Mouse (Mus musculus): Measurements from ENCODE around the gene Fbp1. TPM values are rescaled to one million over a fixed set of nuclear protein-coding genes. Genes with fewer than 3 reads are reported as not detected.
"Not testable (repeated sequence)": the region's sequence is repeated elsewhere in the genome, so short reads cannot be mapped to it uniquely, and the experiment has no call there.

Fbp1 gene
- total RNA-seq, 2 experiments from 2014 or later: 9.1 to 19.3 TPM

- no peak for ATAC-seq (replicated peaks; ENCODE audit: poor library complexity, severe bottlenecking)
Measured at GRCm38 (mm10) chr13:62889311-62889710, 1.2 kb upstream of the Fbp1 start.

DNA sequence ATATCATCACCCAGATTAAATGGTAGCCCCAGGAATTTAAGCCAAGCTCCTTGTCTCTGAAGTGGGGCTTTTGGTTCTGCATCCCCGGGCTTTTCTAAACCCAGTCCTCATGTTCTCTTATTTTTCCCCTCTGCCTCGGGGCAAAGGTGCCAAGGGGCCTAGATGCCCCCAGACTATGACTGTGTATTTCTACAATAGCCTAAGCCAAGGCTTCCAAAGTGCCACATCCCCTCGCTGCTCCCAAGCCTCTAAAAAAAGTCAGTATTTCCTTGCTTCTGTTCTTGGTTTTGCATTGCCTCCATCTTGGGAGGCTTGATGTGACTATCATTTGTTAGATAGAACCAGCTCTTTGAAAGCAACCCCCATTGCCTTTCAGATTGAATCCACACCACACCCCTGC is 3.5 kb downstream of the Fbp1 start:
- no peak for ATAC-seq (replicated peaks; ENCODE audit: poor library complexity, severe bottlenecking)

- ATAC-seq (replicated peaks; ENCODE audit: poor library complexity, severe bottlenecking): no peak
Measured at GRCm38 (mm10) chr13:62883925-62884324, 4.2 kb downstream of the Fbp1 start.

- no peak for ATAC-seq (replicated peaks; ENCODE audit: poor library complexity, severe bottlenecking)
Measured at GRCm38 (mm10) chr13:62883436-62883835, 4.6 kb downstream of the Fbp1 start.

GRCm38 (mm10) chr13:62882856-62883255 is 5.2 kb downstream of the Fbp1 start:
- no peak for ATAC-seq (replicated peaks; ENCODE audit: poor library complexity, severe bottlenecking)

GRCm38 (mm10) chr13:62881336-62881735 is 6.7 kb downstream of the Fbp1 start:
- no peak for ATAC-seq (replicated peaks; ENCODE audit: poor library complexity, severe bottlenecking)

DNA sequence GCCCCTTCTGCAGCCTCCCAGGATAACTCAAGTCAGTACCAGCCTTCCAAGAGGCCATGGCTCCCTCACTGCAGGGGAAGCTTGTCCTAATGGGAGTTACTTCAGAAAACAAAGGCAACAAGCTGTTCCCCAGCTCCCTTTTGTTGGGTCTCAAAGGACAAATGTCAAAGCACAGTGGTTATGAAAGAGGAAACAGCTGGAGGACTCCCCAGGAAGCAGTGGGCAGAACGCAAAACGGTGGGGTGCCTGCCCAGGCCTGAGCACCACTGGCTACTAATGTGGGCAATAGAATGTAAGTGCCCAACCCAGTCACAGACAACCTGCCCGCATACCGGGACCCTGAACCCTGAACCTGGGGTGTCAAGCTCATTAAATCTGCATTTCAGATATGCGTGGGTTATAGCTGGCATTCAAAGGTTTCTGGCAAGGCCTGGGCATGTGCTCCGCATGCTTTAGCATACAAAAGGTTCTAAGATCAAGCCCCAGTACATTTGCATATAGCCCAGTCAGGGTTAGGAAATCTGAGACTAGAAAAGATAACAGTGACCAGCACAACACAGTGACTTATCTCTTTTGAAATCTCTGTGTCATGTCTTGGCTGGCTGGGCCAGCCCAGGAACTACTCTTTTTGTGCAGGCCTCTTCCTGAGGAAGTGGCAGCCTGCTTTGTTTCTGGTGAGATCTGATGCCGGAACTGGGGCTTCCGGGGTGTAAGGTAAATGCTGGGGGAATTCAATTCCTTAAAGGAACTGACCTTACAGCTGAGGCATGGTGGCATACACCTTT is 8.1 kb downstream of the Fbp1 start:
- peak; percentile 85 for ATAC-seq (replicated peaks; ENCODE audit: poor library complexity, severe bottlenecking)

- peak; percentile 12 for ATAC-seq (replicated peaks; ENCODE audit: poor library complexity, severe bottlenecking)
Measured at GRCm38 (mm10) chr13:62879411-62879810, 8.7 kb downstream of the Fbp1 start.

DNA sequence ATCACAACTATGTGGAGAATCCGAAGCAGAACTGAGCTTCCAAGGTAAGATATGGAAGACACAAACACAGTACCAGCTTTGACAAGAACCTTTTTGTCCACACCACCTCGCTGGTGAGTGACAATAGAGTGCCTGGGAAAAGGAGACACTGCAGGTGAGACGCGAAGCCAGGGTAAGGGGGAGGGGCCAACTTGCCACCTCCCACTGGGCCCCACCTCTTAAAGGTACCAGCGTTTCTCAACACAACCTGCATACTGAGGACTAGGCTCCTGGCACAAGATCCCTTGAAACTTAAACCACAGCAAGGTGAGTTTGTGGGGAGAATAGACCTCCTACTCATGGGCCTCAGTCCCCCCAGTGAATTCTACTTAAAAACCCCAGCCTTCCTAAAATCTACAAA is 10.8 kb downstream of the Fbp1 start:
- no peak for ATAC-seq (replicated peaks; ENCODE audit: poor library complexity, severe bottlenecking)

- no peak for ATAC-seq (replicated peaks; ENCODE audit: poor library complexity, severe bottlenecking)
Measured at GRCm38 (mm10) chr13:62876111-62876510, 12.0 kb downstream of the Fbp1 start.

DNA sequence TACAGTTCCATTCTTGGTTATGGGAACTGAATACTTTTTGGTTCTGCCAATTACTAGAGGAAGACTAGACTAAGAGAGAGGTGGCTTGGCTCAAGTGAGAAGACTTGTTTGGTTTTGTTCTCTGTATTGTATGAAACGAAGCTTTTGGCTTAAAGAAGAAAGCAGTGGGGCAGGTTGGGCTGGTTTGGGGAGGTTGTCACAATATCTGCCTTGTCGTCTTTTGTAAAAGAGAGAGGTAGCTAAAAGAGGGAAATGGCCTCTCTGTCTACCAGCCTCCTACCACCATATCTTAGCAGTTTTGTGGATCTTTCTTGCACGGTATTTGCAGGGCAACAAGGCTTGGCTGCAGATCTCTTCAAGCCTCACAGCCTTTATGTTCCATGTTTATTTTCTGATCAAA is 15.8 kb downstream of the Fbp1 start:
- ATAC-seq (replicated peaks; ENCODE audit: poor library complexity, severe bottlenecking): no peak

DNA sequence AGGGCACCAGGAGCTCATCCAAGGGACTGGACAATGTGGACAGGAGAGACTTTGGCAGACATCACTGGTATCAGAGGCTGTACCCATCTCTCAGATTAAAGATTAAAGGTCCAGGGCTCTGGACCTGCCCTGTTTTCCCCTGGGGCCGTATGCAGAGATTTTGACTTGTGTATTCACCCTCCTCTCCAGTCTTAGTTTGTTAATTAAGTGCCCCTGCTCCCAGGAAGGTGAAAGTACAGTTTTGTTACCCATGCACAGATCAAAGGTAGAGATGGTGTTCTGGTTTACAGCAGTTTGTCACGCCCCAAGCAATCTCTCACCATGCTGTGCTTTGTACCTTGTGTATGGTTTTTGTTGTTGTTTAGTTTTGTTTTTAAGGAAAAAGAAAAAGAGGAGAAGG is 17.5 kb downstream of the Fbp1 start:
- ATAC-seq (replicated peaks; ENCODE audit: poor library complexity, severe bottlenecking): no peak

GRCm38 (mm10) chr13:62866817-62867216 is 21.3 kb downstream of the Fbp1 start:
- no peak for ATAC-seq (replicated peaks; ENCODE audit: poor library complexity, severe bottlenecking)

GRCm38 (mm10) chr13:62865651-62866315 is 22.3 kb downstream of the Fbp1 start:
- no peak for ATAC-seq (replicated peaks; ENCODE audit: poor library complexity, severe bottlenecking)

GRCm38 (mm10) chr13:62863771-62864170 is 24.3 kb downstream of the Fbp1 start:
- ATAC-seq (replicated peaks; ENCODE audit: poor library complexity, severe bottlenecking): no peak

- no peak for ATAC-seq (replicated peaks; ENCODE audit: poor library complexity, severe bottlenecking)
Measured at GRCm38 (mm10) chr13:62862875-62863274, 25.2 kb downstream of the Fbp1 start.

DNA sequence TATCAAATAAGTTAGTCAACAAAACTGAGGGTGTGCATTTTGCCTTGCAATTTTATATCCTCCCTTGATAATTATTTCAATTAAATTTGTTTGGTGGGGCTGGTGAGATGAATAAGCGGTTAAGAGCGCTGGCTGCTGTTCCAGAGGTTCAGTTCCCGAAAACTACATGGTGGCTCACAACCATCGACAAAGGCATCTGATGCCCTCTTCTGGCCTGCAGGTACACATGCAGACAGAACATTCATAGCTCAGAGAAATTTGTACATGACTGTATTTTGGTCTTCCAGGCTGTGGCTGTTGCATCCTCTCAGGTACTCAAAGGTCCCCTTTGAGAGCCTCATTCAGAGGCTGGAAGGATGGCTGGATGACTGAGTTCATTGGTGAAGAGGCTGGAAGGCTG is 28.0 kb downstream of the Fbp1 start:
- ATAC-seq (replicated peaks; ENCODE audit: poor library complexity, severe bottlenecking): no peak

GRCm38 (mm10) chr13:62859251-62859650 is 28.8 kb downstream of the Fbp1 start:
- ATAC-seq (replicated peaks; ENCODE audit: poor library complexity, severe bottlenecking): not testable (repeated sequence)

DNA sequence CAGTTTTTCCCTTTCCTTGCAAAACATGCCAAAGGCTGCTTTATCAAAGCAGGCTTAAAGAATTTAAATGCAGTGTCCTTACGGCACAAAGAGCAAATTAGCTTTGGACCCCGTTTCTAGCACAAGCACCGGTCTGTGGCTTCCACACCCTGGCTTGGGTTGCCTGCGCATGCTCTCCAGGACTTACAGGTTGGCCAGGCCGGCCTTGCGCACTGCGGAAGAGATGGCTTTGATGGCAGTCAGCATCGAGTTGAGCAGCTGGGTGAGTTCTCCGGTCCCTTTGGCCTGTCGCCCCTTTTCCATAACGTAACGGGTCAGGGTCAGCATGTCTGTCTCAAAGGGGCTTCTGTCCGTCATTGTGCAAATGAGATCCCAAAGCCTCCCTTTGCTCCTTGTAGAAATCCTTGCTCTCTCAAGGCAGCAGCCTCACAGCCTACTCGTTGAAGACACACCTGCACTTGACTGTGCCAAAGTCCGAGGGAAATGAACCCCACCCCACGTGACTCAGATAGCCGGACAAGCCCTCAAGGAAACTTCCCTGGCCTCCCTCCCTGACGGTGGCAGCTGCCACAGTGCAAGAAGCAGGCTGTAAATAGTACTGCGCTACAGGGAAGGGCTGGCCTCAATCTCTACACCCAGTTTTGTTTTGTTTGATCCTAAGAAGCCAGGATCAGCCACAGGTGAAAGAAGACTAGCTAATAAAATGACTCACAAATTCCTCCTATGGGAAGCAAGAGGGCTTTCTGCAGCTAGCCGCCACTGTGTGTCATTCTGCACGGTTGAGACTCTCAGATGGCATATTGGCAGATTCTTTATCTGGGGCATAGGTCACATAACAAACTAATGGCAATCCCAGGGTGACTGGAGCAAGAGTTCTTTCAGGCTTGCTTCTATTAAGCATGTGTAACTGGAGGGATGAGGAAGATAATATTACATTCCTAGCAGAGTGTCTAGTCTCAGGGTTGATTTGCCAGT is 29.9 kb downstream of the Fbp1 start, which contains the start of gene Fbp2:
Gene Fbp2, minus strand, starts transcription at position 482 of the 975 bp plus-strand sequence.
- ATAC-seq (replicated peaks; ENCODE audit: poor library complexity, severe bottlenecking): no peak

DNA sequence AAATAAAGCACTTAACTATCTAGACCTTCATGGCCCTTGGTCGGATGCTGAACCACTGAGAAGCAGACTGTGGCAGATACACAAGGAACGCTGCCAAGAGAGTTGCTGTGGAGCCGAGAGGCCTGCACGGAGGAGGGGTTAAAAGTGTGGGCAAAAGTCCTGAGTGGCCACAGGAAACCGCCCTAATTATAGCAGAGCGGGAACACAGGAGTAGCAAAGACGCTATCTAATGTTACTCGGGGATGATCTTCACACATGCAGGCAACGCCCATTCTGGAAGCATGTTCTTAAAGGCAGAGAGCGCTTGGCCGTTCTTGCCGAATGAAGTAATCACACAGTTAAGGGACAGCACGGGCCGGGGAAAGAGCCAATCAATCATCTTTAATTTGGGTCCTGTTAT is 31.2 kb downstream of the Fbp1 start:
- ATAC-seq (replicated peaks; ENCODE audit: poor library complexity, severe bottlenecking): no peak

DNA sequence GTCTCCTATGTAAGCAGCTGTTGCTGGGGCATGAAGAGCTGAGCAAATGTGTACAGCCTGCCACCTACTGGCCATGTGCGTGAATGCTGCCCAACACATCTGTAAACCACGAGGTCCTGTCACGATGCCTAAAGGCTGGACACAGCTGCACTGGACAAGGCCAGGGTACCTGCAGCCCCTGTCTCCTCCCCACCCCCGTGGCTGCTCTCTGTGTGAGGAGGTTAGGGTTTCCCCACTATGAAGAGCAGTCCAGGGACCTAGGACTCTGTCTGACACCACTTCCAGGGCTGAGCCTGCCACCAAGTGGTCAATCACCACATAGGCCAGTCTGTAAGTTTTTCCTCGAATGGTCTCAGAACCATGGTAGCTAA is 31.8 kb downstream of the Fbp1 start:
- peak; percentile 84 for ATAC-seq (replicated peaks; ENCODE audit: poor library complexity, severe bottlenecking)

Data from granulocyte monocyte progenitor cell, adult 5-6 weeks (primary cell).